Mouse (Mus musculus): Measurements from ENCODE around the gene Mrps27. TPM values are rescaled to one million over a fixed set of nuclear protein-coding genes. Genes with fewer than 3 reads are reported as not detected.

Mrps27 gene
- polyA plus RNA-seq, 1 experiment: 14.7 TPM

GRCm38 (mm10) chr13:99337510-99337909 is 7.1 kb upstream of the Mrps27 start:
- WGBS: 4% methylated on average over 6 of the region's 6 CpGs
- no peak for TF ChIP-seq POLR2A (IDR thresholded peaks at IDR 0.05; ENCODE audit: borderline replicate concordance, control insufficient read depth, low read depth, low read length)
- Histone ChIP-seq H3K27ac (ENCODE audit: control insufficient read depth, insufficient read depth, low read depth, low read length, poor library complexity) (no peak overlapping the region), H3K4me3 (replicated peaks; ENCODE audit: control insufficient read depth, low read depth, low read length) (no peak overlapping the region), H3K4me1 (ENCODE audit: control insufficient read depth, insufficient read depth, low read length) (peaks cover 4% of the 10 kb centered on the region)

- H3K4me3 ChIP-seq (replicated peaks; ENCODE audit: control insufficient read depth, low read depth, low read length): no peak overlapping the region
- peaks cover 4% of the 10 kb centered on the region; the same call in 1 of the 2 replicates for H3K4me1 ChIP-seq (ENCODE audit: control insufficient read depth, insufficient read depth, low read length)
- WGBS: 92% methylated on average over 6 of the region's 6 CpGs
- no peak for TF ChIP-seq CTCF (IDR thresholded peaks at IDR 0.05; ENCODE audit: control insufficient read depth, insufficient read depth, low read length)
- TF ChIP-seq POLR2A (IDR thresholded peaks at IDR 0.05; ENCODE audit: borderline replicate concordance, control insufficient read depth, low read depth, low read length): no peak
- H3K27ac ChIP-seq (ENCODE audit: control insufficient read depth, insufficient read depth, low read depth, low read length, poor library complexity): no peak overlapping the region
Measured at GRCm38 (mm10) chr13:99341504-99341903, 3.1 kb upstream of the Mrps27 start.

- WGBS: 2% methylated on average over 30 of the region's 30 CpGs
- Histone ChIP-seq H3K27ac (ENCODE audit: control insufficient read depth, insufficient read depth, low read depth, low read length, poor library complexity) (peak overlapping the region; percentile 67; the same call in 1 of the 2 replicates), H3K4me3 (replicated peaks; ENCODE audit: control insufficient read depth, low read depth, low read length) (peak overlapping the region; percentile 91), H3K4me1 (ENCODE audit: control insufficient read depth, insufficient read depth, low read length) (peaks cover 2% of the 10 kb centered on the region; the same call in 1 of the 2 replicates)
- no peak for TF ChIP-seq POLR2A (IDR thresholded peaks at IDR 0.05; ENCODE audit: borderline replicate concordance, control insufficient read depth, low read depth, low read length)
Measured at GRCm38 (mm10) chr13:99343876-99344598, 549 bp upstream of the Mrps27 start.

GRCm38 (mm10) chr13:99350009-99350408 is 5.4 kb downstream of the Mrps27 start:
- H3K27ac ChIP-seq (ENCODE audit: control insufficient read depth, insufficient read depth, low read depth, low read length, poor library complexity): no peak overlapping the region
- 82% methylated on average over 6 of the region's 6 CpGs for WGBS
- no peak overlapping the region for H3K4me3 ChIP-seq (replicated peaks; ENCODE audit: control insufficient read depth, low read depth, low read length)
- TF ChIP-seq CTCF (IDR thresholded peaks at IDR 0.05; ENCODE audit: control insufficient read depth, insufficient read depth, low read length) (no peak), POLR2A (IDR thresholded peaks at IDR 0.05; ENCODE audit: borderline replicate concordance, control insufficient read depth, low read depth, low read length) (no peak)
- H3K4me1 ChIP-seq (ENCODE audit: control insufficient read depth, insufficient read depth, low read length): no peaks in the 10 kb centered on the region

- no peak overlapping the region for H3K27ac ChIP-seq (ENCODE audit: control insufficient read depth, insufficient read depth, low read depth, low read length, poor library complexity)
- 68% methylated on average over 8 of the region's 8 CpGs for WGBS
- H3K4me3 ChIP-seq (replicated peaks; ENCODE audit: control insufficient read depth, low read depth, low read length): no peak overlapping the region
- no peaks in the 10 kb centered on the region for H3K4me1 ChIP-seq (ENCODE audit: control insufficient read depth, insufficient read depth, low read length)
- TF ChIP-seq POLR2A (IDR thresholded peaks at IDR 0.05; ENCODE audit: borderline replicate concordance, control insufficient read depth, low read depth, low read length): no peak
- no peak for TF ChIP-seq CTCF (IDR thresholded peaks at IDR 0.05; ENCODE audit: control insufficient read depth, insufficient read depth, low read length)
Measured at GRCm38 (mm10) chr13:99351186-99351585, 6.6 kb downstream of the Mrps27 start.

- 85% methylated on average over 3 of the region's 3 CpGs for WGBS
Measured at GRCm38 (mm10) chr13:99351596-99351995, 7.0 kb downstream of the Mrps27 start.

GRCm38 (mm10) chr13:99352758-99353489 is 8.3 kb downstream of the Mrps27 start:
- H3K4me1 ChIP-seq (ENCODE audit: control insufficient read depth, insufficient read depth, low read length): no peaks in the 10 kb centered on the region
- H3K4me3 ChIP-seq (replicated peaks; ENCODE audit: control insufficient read depth, low read depth, low read length): peak overlapping the region; percentile 43
- no peak overlapping the region for H3K27ac ChIP-seq (ENCODE audit: control insufficient read depth, insufficient read depth, low read depth, low read length, poor library complexity)
- WGBS: 11% methylated on average over 28 of the region's 28 CpGs
- peak; percentile 100 for TF ChIP-seq CTCF (IDR thresholded peaks at IDR 0.05; ENCODE audit: control insufficient read depth, insufficient read depth, low read length)
- no peak; the same call in 1 of the 2 replicates for TF ChIP-seq POLR2A (IDR thresholded peaks at IDR 0.05; ENCODE audit: borderline replicate concordance, control insufficient read depth, low read depth, low read length)

More at GRCm38 (mm10) chr13:99351596-99351995, 7.0 kb downstream of the Mrps27 start:
- Histone ChIP-seq H3K27ac (ENCODE audit: control insufficient read depth, insufficient read depth, low read depth, low read length, poor library complexity) (no peak overlapping the region), H3K4me1 (ENCODE audit: control insufficient read depth, insufficient read depth, low read length) (no peaks in the 10 kb centered on the region), H3K4me3 (replicated peaks; ENCODE audit: control insufficient read depth, low read depth, low read length) (no peak overlapping the region)
- TF ChIP-seq CTCF (IDR thresholded peaks at IDR 0.05; ENCODE audit: control insufficient read depth, insufficient read depth, low read length) (no peak), POLR2A (IDR thresholded peaks at IDR 0.05; ENCODE audit: borderline replicate concordance, control insufficient read depth, low read depth, low read length) (no peak)

GRCm38 (mm10) chr13:99353490-99353851 is 8.9 kb downstream of the Mrps27 start:
- TF ChIP-seq CTCF (IDR thresholded peaks at IDR 0.05; ENCODE audit: control insufficient read depth, insufficient read depth, low read length): no peak
- no peak for TF ChIP-seq POLR2A (IDR thresholded peaks at IDR 0.05; ENCODE audit: borderline replicate concordance, control insufficient read depth, low read depth, low read length)
- 12% methylated on average over 7 of the region's 7 CpGs for WGBS
- no peak overlapping the region for H3K27ac ChIP-seq (ENCODE audit: control insufficient read depth, insufficient read depth, low read depth, low read length, poor library complexity)
- peak overlapping the region; percentile 43 for H3K4me3 ChIP-seq (replicated peaks; ENCODE audit: control insufficient read depth, low read depth, low read length)
- H3K4me1 ChIP-seq (ENCODE audit: control insufficient read depth, insufficient read depth, low read length): no peaks in the 10 kb centered on the region

Measured in bone marrow, adult 2 months (tissue).